Mouse (Mus musculus): Measurements from ENCODE around the gene Prkar1b.
A peak's percentile ranks its signal among the peaks of the same experiment; 100 is the strongest.

The Prkar1b gene

GRCm38 (mm10) chr5:138995721-138996311 lies 154.0 kb downstream of the Prkar1b start:
- peak; percentile 85 for DNase-seq

DNA sequence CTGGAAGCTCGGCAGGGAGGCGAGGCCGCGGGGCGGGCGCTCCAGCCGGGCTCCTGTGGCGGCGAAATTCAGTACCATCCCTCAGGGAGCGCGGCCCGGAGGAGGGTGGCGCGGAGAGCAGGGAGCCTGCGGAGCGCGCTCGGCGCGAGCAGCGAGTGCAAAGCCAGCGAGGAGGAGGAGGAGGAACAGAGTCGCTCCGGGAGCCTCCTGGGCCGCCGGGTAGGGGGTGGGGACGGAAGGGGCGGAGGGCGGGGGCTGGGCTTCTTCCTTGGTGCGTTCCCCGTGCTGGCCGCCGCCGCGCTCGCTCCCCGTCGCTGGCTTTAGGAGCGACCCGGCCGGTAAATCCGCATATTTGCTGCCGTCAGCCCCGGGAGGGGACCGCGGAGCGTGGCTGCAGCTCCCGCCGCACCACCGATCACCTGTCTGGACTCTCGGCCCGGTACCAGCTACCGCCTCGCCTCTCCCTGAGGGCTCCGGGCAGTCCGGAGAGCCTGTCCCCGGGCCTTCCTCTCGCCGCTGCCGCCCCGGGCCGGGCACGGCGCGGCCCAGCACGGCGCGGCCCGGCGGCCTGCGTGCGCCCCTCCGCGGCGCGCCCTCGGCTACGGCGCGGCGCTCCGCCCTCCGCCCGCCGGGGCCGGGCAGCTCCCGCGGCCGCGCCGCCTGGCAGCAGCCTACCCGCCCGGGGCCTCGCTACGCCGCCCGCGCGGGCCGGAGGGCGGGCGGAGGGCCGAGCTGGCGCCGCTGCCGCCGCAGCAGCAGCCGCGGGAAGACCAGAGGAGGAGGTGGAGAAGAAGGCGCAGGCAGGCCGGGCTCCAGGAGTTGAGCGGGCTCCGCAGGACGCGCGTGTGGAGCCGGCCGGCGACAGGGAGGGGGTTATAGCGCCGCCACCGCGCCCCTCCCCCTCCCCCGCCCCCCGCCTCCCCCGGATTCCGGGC lies 154.7 kb downstream of the Prkar1b start:
- peak; percentile 76 for DNase-seq

DNA sequence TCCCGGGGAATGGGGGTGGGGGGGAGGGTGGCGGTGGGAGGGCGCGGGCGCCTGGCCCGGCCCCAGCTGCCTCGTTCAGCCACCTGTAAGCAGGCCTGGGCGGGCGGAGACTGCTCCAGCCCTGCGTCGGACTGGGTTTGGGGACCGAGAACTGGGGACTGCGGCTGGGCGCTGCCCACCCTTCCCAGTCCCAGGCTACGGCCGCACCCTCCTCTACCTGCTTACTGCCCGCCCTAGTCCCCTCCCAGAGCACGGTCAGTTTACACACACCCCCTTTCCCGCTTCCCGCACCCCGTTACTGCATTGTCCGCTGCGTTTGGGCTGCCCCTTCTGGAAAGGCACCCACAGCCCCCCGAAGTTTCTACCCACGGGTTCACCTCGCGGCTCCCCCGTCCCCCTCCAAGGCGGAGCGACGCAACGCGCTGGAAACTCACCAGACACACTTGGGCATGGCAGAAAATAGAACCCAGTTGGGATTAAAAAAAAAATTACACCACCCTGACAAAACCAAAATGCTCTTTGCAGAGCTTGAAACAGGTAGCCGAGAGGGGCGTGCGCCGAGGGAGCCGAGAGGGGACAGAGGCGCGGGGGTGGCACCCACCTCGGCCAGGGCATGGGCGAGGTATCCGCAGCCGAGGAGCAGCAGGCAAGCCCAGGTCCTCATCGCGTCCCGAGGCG lies 155.6 kb downstream of the Prkar1b start:
- no peak for DNase-seq

- peak; percentile 44 for DNase-seq
These were observed 156.3 kb downstream of the Prkar1b start for GRCm38 (mm10) chr5:138993371-138994107.

DNA sequence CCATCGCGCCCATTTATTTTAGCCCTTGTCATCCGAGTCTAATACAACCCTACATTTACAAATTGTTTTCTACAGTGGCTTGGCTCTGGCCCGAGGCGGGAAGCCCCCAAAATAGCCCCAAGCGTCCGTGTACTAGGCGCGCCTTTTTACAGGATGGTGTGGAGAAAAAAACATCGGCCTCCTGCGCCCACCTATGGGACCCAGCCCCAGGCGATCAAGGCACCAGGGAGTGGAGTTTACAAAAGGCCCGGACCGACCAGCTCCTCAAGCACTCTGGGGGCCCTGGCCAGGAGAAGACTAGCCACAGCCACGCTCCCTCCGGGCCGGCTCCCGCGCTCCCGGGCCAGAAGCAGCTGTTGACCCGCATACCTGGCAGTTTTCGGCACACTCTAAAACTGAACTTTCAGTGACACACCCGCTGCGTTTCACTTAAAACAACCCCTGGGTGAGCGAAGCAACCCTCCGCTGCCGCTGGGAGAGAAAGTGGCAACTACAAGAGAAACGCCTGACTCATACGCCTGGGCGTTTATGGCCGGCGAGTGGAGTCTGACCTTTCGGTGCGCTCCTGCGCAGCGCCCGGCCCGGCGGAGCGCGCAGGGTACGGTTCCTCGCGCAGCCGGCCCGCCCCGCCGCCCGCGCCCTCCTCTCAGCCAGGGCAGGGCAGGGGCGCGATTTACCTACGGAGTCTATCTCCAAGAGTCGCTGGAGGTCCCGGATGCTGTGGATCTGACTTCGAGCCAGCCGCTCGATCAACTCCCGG lies 157.0 kb downstream of the Prkar1b start:
- peak; percentile 34 for DNase-seq

DNA sequence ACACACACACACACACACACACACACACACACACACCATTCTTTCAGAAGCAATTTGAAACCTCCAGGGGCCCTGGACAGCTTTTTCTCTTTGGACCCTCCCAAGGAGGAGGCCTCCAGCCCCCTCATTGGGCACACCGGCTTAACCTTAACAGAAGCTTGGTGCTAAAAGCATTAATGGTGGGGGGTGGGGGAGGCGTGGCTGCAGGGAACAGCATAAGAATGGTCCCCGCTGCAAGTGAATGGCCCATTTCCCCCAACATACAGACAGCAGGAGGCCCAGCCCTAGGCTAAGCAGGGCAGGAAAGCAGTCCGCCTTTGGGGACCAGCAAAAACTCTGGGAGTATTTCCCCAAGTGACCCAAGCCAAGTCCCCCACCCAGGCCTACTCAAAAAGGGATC lies 158.1 kb downstream of the Prkar1b start:
- DNase-seq: no peak

GRCm38 (mm10) chr5:138990659-138991380 lies 159.0 kb downstream of the Prkar1b start:
- no peak for DNase-seq

GRCm38 (mm10) chr5:138989567-138989966 lies 160.2 kb downstream of the Prkar1b start:
- no peak for DNase-seq

DNA sequence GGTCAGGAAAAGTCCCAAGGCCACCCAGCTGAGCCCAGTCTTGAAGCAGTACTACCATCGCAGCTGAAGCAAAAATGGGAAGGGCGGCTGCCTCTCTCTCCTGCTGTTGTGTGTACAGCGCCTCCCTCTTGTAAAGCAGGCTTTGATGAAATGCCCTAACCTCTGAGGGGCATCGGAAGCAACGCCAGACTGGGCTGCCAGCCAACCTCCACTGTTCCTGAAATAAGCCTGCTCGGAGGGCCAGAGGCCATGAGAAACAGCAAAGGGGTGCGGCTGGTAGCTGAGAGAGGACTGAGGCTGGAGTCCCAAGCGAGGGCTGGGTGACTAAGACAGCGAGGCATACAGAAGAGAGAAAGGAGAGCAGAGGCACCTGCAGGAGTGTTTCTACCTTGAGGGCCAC lies 161.0 kb downstream of the Prkar1b start:
- peak; percentile 55 for DNase-seq

DNA sequence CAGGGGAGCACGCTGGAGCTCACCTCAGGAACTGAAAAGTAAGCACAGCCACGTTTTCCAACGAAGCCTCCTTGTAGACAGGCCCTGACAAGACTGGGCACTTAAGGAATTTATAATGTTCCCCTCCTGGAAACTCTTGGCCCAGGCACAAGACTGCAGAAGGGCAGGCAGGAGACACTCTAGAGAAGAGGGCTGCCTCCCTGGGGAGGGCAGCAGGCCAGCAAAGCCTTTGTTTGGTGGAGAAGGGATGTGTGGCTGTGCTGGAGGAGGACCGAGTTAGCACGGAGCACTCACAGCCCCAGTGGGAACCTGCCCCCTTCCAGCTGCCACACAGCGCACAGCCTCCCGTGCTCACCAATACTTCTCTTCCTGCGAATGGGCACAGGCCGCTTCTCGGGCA lies 161.8 kb downstream of the Prkar1b start:
- no peak for DNase-seq

DNA sequence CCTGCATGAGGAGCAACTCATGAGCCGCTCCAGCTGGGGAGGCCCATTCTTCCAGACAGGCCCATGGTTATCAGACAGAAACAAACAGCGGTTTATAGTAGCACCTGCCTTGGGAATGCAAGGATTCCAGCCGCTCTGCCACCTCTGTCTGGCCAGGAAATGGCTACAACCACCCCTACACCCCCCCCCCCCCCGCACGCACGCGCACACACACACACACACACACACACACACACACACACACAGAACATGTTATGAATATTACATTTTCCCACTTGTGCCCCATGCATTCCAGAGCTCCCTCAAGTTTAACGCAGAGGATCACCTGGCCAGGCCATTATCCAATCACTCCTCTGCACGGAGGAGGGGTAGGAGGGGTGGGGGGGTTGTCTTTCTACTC lies 167.9 kb downstream of the Prkar1b start:
- DNase-seq: no peak

- no peak for DNase-seq
These were observed 169.2 kb downstream of the Prkar1b start for GRCm38 (mm10) chr5:138980608-138981007.

DNA sequence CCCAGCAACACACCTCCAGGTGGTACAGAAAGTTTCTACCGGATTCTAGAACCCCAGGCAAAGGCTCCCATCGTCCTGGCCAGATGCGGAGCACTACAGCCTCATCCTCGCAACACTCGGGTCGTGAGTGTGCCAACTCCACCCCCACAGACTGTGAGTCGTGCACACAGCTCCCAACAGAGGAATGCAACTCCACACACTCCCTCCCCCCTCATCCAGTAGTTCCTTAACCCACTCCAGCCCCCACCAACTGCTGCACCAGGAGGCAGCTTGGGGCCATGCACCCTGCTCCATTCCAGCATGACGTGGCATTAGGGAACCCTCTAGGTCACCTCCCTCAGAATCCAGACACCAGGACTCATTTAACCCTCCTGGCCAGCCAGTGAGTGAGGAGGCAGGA lies 170.0 kb downstream of the Prkar1b start:
- DNase-seq: no peak

GRCm38 (mm10) chr5:138977759-138978158 lies 172.0 kb downstream of the Prkar1b start:
- DNase-seq: no peak

DNA sequence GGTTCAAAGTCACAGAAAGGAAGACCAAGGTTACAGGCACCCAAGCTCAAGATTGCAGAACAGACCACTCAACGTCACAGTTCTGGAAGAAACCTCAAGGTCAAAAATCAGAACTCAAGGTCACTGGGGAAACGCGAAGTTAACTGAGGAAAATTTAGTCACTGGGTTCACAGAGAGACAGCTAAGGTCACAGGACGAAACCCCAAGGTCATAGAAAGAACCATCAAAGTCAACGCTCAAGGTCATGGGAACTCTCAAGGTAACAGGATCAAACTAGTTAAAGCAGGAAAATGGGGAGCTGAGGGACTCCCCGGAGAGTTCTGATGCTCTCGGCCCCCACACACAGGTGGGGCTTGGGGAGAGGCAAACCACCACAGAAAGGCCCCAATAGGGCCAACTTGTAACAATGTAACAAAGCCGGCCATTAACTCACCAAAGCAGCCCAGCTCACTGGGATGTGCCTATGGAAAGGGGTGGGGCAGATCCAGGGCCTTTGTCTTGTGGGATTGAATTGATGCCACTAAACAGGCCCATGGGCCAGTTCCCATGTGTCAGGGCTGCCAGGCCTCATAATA lies 174.8 kb downstream of the Prkar1b start:
- no peak for DNase-seq

DNA sequence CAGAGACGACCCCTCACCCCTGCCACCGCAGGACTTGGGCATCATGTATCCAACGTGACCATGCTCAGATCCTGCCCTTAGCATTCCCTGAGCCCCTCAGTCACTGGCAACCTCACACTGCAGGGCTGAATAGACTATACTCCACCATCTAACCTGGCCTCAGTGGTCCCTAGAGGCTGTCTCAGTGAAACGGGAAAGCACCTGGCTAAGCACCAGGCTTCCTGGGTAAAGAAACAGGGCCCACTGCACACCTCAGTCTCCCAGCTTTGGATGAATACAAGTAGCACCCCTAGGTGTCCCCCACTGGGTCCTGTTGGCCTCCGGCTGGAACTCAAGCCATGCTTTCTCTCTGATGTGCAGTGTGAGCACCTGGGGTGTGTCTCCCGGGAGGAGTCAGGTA lies 176.3 kb downstream of the Prkar1b start:
- DNase-seq: no peak

- DNase-seq: no peak
These were observed 178.4 kb downstream of the Prkar1b start for GRCm38 (mm10) chr5:138971405-138971804.

GRCm38 (mm10) chr5:138970056-138970490 lies 179.7 kb downstream of the Prkar1b start:
- DNase-seq: no peak

Data from retina, postnatal 1 day (tissue).